Mouse (Mus musculus): ENCODE results near the gene Cpne8. TPM values are rescaled to one million over a fixed set of nuclear protein-coding genes. Genes with fewer than 3 reads are reported as not detected.

The Cpne8 gene
- polyA plus RNA-seq, 1 experiment = 5.0 TPM

DNA sequence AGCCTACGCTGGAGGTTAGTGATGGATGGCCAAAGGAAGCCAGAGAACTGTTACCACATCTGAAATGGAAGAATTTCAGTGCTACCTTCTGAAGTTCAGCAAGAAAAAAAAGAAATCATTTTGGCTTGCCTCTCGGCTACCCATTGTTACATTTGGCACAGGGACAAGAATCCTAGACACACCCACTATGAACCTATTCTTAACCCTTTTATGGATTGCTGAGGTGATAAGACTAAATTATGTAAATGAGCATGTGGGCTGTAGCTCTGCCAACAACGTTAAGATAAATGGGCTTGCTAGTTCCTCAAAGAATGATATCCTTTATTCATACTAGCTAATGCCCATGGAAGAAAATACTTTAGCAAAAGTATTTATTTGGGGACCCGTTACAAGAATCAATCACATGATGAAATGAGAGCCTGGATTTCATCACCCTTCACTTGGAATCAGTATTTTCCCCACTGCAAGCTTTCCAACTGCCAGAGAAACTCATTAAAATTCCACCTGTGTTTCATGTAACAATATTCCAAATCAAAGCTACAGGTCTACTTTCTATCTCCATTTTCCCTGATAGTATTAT lies 69.3 kb downstream of the Cpne8 start:
- no peaks in the 10 kb centered on the region for H3K9me3 ChIP-seq (replicated peaks; ENCODE audit: control insufficient read depth, insufficient read depth, low read length, poor library complexity, severe bottlenecking)
- no peak for TF ChIP-seq POLR2A (IDR thresholded peaks at IDR 0.05; ENCODE audit: insufficient read depth, low read length)
- TF ChIP-seq CTCF (IDR thresholded peaks at IDR 0.05; ENCODE audit: low read depth, low read length) = no peak
- no peak for TF ChIP-seq EP300 (IDR thresholded peaks at IDR 0.05; ENCODE audit: insufficient read depth, low read depth, low read length)
- H3K9ac ChIP-seq (ENCODE audit: low read depth, poor library complexity, severe bottlenecking) = no peak overlapping the region
- no peak overlapping the region for H3K4me3 ChIP-seq (ENCODE audit: low read depth, low read length)
- no peaks in the 10 kb centered on the region for H3K36me3 ChIP-seq (ENCODE audit: control insufficient read depth, insufficient read depth, low read length, poor library complexity, severe bottlenecking)
- no peaks in the 10 kb centered on the region for H3K4me1 ChIP-seq (ENCODE audit: control insufficient read depth, insufficient read depth, low read length)
- no peak overlapping the region for H3K27ac ChIP-seq (ENCODE audit: insufficient read depth, low read length)
- no peaks in the 10 kb centered on the region for H3K27me3 ChIP-seq (ENCODE audit: control insufficient read depth, insufficient read depth, low read length, poor library complexity, severe bottlenecking)

DNA sequence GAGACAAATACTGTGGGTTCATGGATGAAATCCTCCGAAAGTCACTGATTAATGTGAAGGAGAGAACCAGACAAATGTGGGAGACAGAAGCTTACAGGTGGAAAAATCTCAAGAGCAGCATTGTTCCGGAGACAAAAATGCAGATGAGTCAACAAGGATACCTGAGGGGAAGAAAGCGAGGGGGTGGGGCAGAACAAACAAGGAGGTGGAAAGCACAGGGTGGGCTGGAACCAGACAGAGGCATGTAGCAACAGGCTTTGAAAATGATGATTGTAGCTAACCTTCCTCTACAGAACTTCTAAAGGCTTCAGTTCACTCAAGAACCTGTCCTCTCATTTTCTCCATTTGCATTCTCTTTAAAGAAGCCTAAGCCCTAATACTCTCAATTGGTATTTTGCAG lies 70.9 kb downstream of the Cpne8 start:
- Histone ChIP-seq H3K4me3 (ENCODE audit: low read depth, low read length) (no peak overlapping the region), H3K36me3 (ENCODE audit: control insufficient read depth, insufficient read depth, low read length, poor library complexity, severe bottlenecking) (no peaks in the 10 kb centered on the region), H3K4me1 (ENCODE audit: control insufficient read depth, insufficient read depth, low read length) (no peaks in the 10 kb centered on the region), H3K9me3 (replicated peaks; ENCODE audit: control insufficient read depth, insufficient read depth, low read length, poor library complexity, severe bottlenecking) (no peaks in the 10 kb centered on the region), H3K27ac (ENCODE audit: insufficient read depth, low read length) (no peak overlapping the region), H3K9ac (ENCODE audit: low read depth, poor library complexity, severe bottlenecking) (no peak overlapping the region), H3K27me3 (ENCODE audit: control insufficient read depth, insufficient read depth, low read length, poor library complexity, severe bottlenecking) (no peaks in the 10 kb centered on the region)
- TF ChIP-seq CTCF (IDR thresholded peaks at IDR 0.05; ENCODE audit: low read depth, low read length) (no peak), EP300 (IDR thresholded peaks at IDR 0.05; ENCODE audit: insufficient read depth, low read depth, low read length) (no peak), POLR2A (IDR thresholded peaks at IDR 0.05; ENCODE audit: insufficient read depth, low read length) (no peak)

DNA sequence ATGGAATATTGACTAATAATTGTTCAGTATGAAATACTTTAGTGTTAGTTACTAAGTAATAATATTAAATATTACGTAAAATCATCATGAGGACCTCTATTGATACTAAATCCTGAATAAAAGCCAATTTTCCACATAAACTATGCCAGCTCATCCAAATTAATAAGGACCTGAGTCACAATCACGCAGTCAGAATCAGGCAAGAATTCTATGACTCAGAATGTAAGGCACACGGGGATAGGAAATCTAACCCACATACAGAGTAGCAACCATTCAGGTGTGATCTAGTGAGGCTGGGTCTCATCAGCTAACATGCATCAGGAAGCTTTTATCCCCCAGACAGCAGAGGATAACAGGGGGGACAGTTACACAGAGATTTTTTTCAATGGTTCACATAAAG lies 72.1 kb downstream of the Cpne8 start:
- Histone ChIP-seq H3K4me3 (ENCODE audit: low read depth, low read length) (no peak overlapping the region), H3K4me1 (ENCODE audit: control insufficient read depth, insufficient read depth, low read length) (no peaks in the 10 kb centered on the region), H3K27ac (ENCODE audit: insufficient read depth, low read length) (no peak overlapping the region), H3K27me3 (ENCODE audit: control insufficient read depth, insufficient read depth, low read length, poor library complexity, severe bottlenecking) (no peaks in the 10 kb centered on the region), H3K9ac (ENCODE audit: low read depth, poor library complexity, severe bottlenecking) (no peak overlapping the region), H3K9me3 (replicated peaks; ENCODE audit: control insufficient read depth, insufficient read depth, low read length, poor library complexity, severe bottlenecking) (no peaks in the 10 kb centered on the region), H3K36me3 (ENCODE audit: control insufficient read depth, insufficient read depth, low read length, poor library complexity, severe bottlenecking) (no peaks in the 10 kb centered on the region)
- TF ChIP-seq POLR2A (IDR thresholded peaks at IDR 0.05; ENCODE audit: insufficient read depth, low read length) (no peak), CTCF (IDR thresholded peaks at IDR 0.05; ENCODE audit: low read depth, low read length) (no peak), EP300 (IDR thresholded peaks at IDR 0.05; ENCODE audit: insufficient read depth, low read depth, low read length) (no peak)

DNA sequence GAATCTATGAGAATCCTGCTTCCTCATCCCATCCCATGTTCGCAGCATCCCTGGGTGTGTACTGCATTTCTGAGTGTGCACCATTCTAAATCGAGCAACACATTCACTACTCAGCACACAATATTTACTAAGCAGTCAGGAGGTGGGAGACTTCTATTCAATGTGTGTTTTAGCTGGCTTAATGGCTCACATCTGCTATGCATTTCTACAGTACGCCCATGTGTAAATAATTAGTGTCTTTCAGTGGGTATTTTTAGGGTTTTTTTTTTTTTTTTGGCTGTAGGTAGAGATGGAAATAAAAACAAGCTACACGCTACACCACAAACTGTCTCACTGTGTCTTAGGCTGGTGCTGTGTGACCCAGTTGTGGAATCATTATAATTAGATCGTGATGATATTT lies 75.6 kb downstream of the Cpne8 start:
- H3K9me3 ChIP-seq (replicated peaks; ENCODE audit: control insufficient read depth, insufficient read depth, low read length, poor library complexity, severe bottlenecking) = 0 out of 2 replicates have a peak, but pooled peaks cover 3% of the 10 kb centered on the region
- H3K27ac ChIP-seq (ENCODE audit: insufficient read depth, low read length) = no peak overlapping the region
- H3K9ac ChIP-seq (ENCODE audit: low read depth, poor library complexity, severe bottlenecking) = no peak overlapping the region
- TF ChIP-seq POLR2A (IDR thresholded peaks at IDR 0.05; ENCODE audit: insufficient read depth, low read length) = no peak
- TF ChIP-seq EP300 (IDR thresholded peaks at IDR 0.05; ENCODE audit: insufficient read depth, low read depth, low read length) = no peak
- no peak for TF ChIP-seq CTCF (IDR thresholded peaks at IDR 0.05; ENCODE audit: low read depth, low read length)
- no peaks in the 10 kb centered on the region for H3K27me3 ChIP-seq (ENCODE audit: control insufficient read depth, insufficient read depth, low read length, poor library complexity, severe bottlenecking)
- no peaks in the 10 kb centered on the region for H3K36me3 ChIP-seq (ENCODE audit: control insufficient read depth, insufficient read depth, low read length, poor library complexity, severe bottlenecking)
- no peak overlapping the region for H3K4me3 ChIP-seq (ENCODE audit: low read depth, low read length)
- no peaks in the 10 kb centered on the region for H3K4me1 ChIP-seq (ENCODE audit: control insufficient read depth, insufficient read depth, low read length)

DNA sequence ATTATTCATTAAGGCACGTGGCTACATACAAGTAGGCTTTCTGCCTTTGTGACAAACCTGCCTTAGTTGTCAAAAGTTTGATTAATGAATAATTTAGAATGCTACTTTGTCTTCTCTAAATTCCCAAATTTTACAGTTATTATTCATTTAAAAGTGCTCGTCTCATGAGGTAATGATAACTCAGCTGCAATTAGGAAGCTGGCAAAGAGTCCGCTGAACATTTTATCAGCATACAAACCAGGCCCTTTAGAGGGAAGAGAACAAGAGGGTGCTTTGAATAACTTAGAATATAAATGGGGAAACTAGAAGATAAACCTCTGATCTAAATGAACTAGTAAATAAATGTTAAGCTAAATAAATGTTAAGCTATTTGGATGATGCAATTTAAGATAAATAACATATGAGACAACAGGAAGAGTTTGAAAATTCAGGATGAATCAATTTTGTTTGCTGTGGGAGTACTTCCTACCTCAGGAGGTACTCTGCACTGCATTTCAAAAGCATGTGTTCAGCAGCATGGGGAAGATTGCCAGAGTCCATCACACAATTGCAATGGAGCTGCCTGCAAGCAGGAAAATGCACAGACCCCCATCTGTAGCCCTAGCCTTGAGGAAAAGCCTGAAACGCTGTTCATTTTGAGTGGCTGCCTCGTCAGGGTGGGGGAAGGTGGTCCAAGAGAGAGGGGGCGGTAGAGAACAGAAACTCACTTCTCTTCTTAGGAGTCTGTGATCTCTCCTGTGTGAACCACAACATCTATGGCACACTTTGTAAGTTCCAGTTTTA lies 81.3 kb downstream of the Cpne8 start:
- no peak for TF ChIP-seq EP300 (IDR thresholded peaks at IDR 0.05; ENCODE audit: insufficient read depth, low read depth, low read length)
- TF ChIP-seq CTCF (IDR thresholded peaks at IDR 0.05; ENCODE audit: low read depth, low read length) = no peak
- no peak for TF ChIP-seq POLR2A (IDR thresholded peaks at IDR 0.05; ENCODE audit: insufficient read depth, low read length)
- H3K9me3 ChIP-seq (replicated peaks; ENCODE audit: control insufficient read depth, insufficient read depth, low read length, poor library complexity, severe bottlenecking) = 0 out of 2 replicates have a peak, but pooled peaks cover 3% of the 10 kb centered on the region
- no peaks in the 10 kb centered on the region for H3K27me3 ChIP-seq (ENCODE audit: control insufficient read depth, insufficient read depth, low read length, poor library complexity, severe bottlenecking)
- H3K4me1 ChIP-seq (ENCODE audit: control insufficient read depth, insufficient read depth, low read length) = no peaks in the 10 kb centered on the region
- no peak overlapping the region for H3K4me3 ChIP-seq (ENCODE audit: low read depth, low read length)
- no peak overlapping the region for H3K9ac ChIP-seq (ENCODE audit: low read depth, poor library complexity, severe bottlenecking)
- no peak overlapping the region for H3K27ac ChIP-seq (ENCODE audit: insufficient read depth, low read length)
- no peaks in the 10 kb centered on the region for H3K36me3 ChIP-seq (ENCODE audit: control insufficient read depth, insufficient read depth, low read length, poor library complexity, severe bottlenecking)

DNA sequence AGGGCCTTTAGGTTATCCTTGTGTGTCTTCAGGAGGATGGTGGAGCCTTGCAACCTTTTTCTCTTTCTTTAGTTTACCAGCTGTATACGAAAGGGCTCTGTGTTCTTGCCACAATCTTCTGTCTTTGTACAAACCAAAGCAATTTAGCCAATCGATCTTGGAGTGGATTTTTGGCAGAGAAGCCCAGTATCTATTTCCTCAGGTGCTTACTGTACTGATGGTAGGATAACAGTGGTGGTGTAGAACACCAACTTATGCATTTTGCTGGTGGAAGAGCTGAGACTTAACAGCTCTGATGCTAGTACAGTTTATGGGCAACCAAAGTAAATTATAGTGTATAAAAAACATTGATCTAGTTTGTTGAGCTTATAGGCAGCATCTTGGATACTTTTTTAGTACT lies 83.6 kb downstream of the Cpne8 start:
- no peaks in the 10 kb centered on the region for H3K4me1 ChIP-seq (ENCODE audit: control insufficient read depth, insufficient read depth, low read length)
- TF ChIP-seq CTCF (IDR thresholded peaks at IDR 0.05; ENCODE audit: low read depth, low read length) (no peak), POLR2A (IDR thresholded peaks at IDR 0.05; ENCODE audit: insufficient read depth, low read length) (no peak)
- no peak overlapping the region for H3K27ac ChIP-seq (ENCODE audit: insufficient read depth, low read length)
- no peaks in the 10 kb centered on the region for H3K27me3 ChIP-seq (ENCODE audit: control insufficient read depth, insufficient read depth, low read length, poor library complexity, severe bottlenecking)
- H3K4me3 ChIP-seq (ENCODE audit: low read depth, low read length) = no peak overlapping the region
- no peak overlapping the region for H3K9ac ChIP-seq (ENCODE audit: low read depth, poor library complexity, severe bottlenecking)
- H3K36me3 ChIP-seq (ENCODE audit: control insufficient read depth, insufficient read depth, low read length, poor library complexity, severe bottlenecking) = no peaks in the 10 kb centered on the region
- 0 out of 2 replicates have a peak, but pooled peaks cover 3% of the 10 kb centered on the region for H3K9me3 ChIP-seq (replicated peaks; ENCODE audit: control insufficient read depth, insufficient read depth, low read length, poor library complexity, severe bottlenecking)
